Mouse (Mus musculus) C2C12 (cell line): ENCODE results near the gene Popdc2. TPM values are rescaled to one million over a fixed set of nuclear protein-coding genes. Genes with fewer than 3 reads are reported as not detected.

Source experiments
- H3K27me3 ChIP-seq: one replicate; pipeline ENCODE4 v1.6.1; 2011; ENCODE audit not compliant: control insufficient read depth, insufficient read depth, insufficient read length
- H3K36me3 ChIP-seq: one replicate; pipeline ENCODE4 v1.6.1; 2011; ENCODE audit not compliant: control insufficient read depth, insufficient read depth
- H3K4me3 ChIP-seq: one replicate; pipeline ENCODE4 v1.5.1; 2011; ENCODE audit warnings: mild to moderate bottlenecking, control low read depth; ENCODE audit not compliant: poor library complexity, insufficient read depth, severe bottlenecking
- H3K79me2 ChIP-seq: one replicate; pipeline ENCODE4 v1.6.1; 2011; ENCODE audit not compliant: control insufficient read depth, insufficient read depth
- H3K79me3 ChIP-seq: one replicate; pipeline ENCODE4 v1.6.1; 2011; ENCODE audit warnings: low read depth, control low read depth
- H3ac ChIP-seq: one replicate; pipeline ENCODE3; 2011; ENCODE audit warnings: low read depth; ENCODE audit not compliant: control insufficient read depth, insufficient read length
- CEBPB ChIP-seq: IDR thresholded peaks from one replicate; pipeline ENCODE4 v1.6.1; 2011; ENCODE audit warnings: low read depth, mild to moderate bottlenecking, control low read depth, moderate library complexity
- CTCF ChIP-seq: IDR thresholded peaks from one replicate; pipeline ENCODE4 v1.5.1; 2011; ENCODE audit not compliant: control insufficient read depth, insufficient read depth, insufficient read length
- FOSL1 ChIP-seq: IDR thresholded peaks from one replicate; pipeline ENCODE4 v1.8.0; 2011; ENCODE audit warnings: mild to moderate bottlenecking, low read length; ENCODE audit not compliant: poor library complexity, insufficient read depth, severe bottlenecking
- MAX ChIP-seq: IDR thresholded peaks from one replicate; pipeline ENCODE4 v1.6.1; 2011; ENCODE audit warnings: mild to moderate bottlenecking, control low read depth
- MYOD1 ChIP-seq: IDR thresholded peaks from one replicate; pipeline ENCODE4 v1.6.1; 2011; ENCODE audit warnings: low read depth; ENCODE audit not compliant: control insufficient read depth, insufficient read length
- MYOG ChIP-seq: IDR thresholded peaks from one replicate; pipeline ENCODE4 v1.6.1; 2011; ENCODE audit not compliant: control insufficient read depth, insufficient read length; ENCODE audit errors: extremely low read depth
- USF1 ChIP-seq: IDR thresholded peaks from one replicate; pipeline ENCODE4 v1.6.1; 2011; ENCODE audit warnings: low read depth, mild to moderate bottlenecking, control low read depth, moderate library complexity
- long read RNA-seq, 2 experiments: library from polyadenylated mRNA; unstranded; transcript quantifications; one replicate each; pipeline ENCODE4 v2.0.0; 2019 to 2020
- polyA plus RNA-seq: library from polyadenylated mRNA; unstranded; fragments of >200 nt; fragmentation: generic; extraction: Trizol; gene quantifications from one replicate; pipeline ENCODE4 v1.2.1, GENCODE M21; 2012; ENCODE audit warnings: missing spikeins

The Popdc2 gene
- polyA plus RNA-seq = 0.30 TPM
- long read RNA-seq, experiment 1 = 0 reads
- long read RNA-seq, experiment 2 = 0 reads

DNA sequence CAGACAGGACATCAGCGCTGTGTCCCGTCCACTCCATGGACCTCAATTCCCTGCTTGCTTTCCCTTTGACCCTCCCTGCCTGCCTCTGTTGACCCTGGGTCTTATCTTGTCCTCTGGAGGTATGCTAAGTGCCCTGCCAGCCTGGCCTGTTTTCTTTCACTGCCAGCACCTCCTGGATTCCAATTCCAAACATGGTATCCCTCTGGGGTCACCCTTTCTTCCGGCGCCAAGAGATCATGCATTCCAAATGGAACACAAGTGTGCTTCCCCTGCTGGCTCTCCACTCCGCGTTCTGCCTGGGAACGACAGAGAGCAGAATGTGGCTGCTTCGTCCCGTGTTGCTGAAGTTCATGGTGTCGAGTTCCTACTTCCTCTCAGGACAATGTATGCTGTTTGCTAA lies at the start of gene Popdc2:
Gene Popdc2, plus strand, starts transcription at position 277 of the 400 bp plus-strand sequence.
- Histone ChIP-seq H3K4me3 (no peak within 1 kb of the TSS), H3K79me3 (no peaks in the 10 kb centered on the region), H3ac (no peak within 1 kb of the TSS), H3K27me3 (no peaks in the 10 kb centered on the region), H3K79me2 (no peaks in the 10 kb centered on the region), H3K36me3 (no peaks in the 10 kb centered on the region)
- no peak for TF ChIP-seq MAX
- TF ChIP-seq USF1 = no peak
- no peak for TF ChIP-seq MYOG
- TF ChIP-seq FOSL1 = no peak
- TF ChIP-seq CTCF = no peak
- TF ChIP-seq MYOD1 = no peak
- no peak for TF ChIP-seq CEBPB

DNA sequence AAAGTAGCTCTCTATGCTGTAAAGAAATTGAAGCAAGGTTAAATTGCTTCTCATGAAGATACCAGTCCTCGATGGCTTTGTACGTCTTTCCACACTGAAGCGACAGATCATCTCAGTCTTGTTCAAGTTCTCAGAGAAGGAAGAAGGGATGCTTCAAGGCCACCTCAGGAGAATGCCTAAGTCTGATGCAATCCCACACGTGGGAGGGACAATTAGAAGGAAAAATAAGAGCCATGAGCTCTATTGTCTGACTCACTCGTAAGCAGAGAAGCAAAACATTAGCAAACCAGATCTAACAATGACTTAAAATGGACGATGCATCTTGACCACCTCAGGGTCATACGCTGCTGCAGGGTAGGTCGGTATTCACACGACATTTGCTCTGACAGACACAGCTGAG lies 43.5 kb upstream of the Popdc2 start:
- Histone ChIP-seq H3K79me2 (no peaks in the 10 kb centered on the region), H3K4me3 (no peak overlapping the region), H3ac (no peak overlapping the region), H3K36me3 (no peaks in the 10 kb centered on the region), H3K79me3 (no peaks in the 10 kb centered on the region), H3K27me3 (no peaks in the 10 kb centered on the region)
- TF ChIP-seq CEBPB (peak; percentile 82), MYOD1 (no peak), MYOG (no peak), CTCF (no peak), MAX (peak; percentile 56), FOSL1 (no peak), USF1 (peak; percentile 29)

DNA sequence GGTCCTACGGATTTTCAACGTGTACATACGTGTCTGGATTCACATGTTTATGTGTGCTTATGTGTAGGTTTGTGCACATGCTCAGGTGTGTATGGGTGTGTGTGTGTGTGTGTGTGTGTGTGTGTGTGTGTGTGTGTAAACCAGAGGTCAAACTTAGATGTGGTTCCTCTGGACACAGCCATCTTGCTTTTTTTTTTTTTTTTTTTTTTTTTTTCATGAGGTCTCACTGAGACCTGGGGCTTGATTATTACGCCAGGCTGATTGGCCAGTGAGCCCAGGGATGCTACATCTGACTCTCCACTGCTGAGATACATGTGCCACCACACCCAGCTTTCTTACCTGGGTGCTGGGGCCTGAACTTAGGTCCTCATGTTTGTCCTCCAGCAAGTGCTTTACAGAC lies 42.9 kb upstream of the Popdc2 start:
- no peak overlapping the region for H3K4me3 ChIP-seq
- no peaks in the 10 kb centered on the region for H3K36me3 ChIP-seq
- no peak overlapping the region for H3ac ChIP-seq
- H3K27me3 ChIP-seq = no peaks in the 10 kb centered on the region
- H3K79me3 ChIP-seq = no peaks in the 10 kb centered on the region
- no peaks in the 10 kb centered on the region for H3K79me2 ChIP-seq
- TF ChIP-seq FOSL1 = no peak
- TF ChIP-seq CEBPB = no peak
- no peak for TF ChIP-seq USF1
- TF ChIP-seq CTCF = no peak
- no peak for TF ChIP-seq MYOG
- TF ChIP-seq MAX = no peak

DNA sequence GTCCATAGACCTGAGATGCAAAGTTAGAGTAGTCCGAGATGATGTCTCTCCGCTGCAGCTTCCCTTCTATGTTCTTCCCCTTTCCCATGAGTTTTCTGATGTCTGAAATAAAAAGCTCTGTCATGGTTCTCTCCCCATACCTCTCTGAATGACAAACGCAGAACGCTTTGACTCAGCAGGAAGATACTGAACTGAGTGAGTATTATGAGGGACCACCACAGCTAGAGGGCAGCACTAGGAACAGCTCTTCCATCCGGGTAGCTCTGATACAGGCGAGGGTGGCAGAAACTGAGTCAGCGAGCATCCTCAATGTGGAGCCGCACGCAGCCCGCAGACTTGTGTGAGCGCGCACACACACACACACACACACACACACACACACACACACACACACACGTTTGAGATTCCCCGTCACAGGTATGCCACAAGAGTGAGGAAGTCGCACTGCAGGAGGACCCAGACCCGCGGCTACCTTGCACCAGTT lies 40.5 kb upstream of the Popdc2 start:
- Histone ChIP-seq H3K79me2 (no peaks in the 10 kb centered on the region), H3ac (no peak overlapping the region), H3K27me3 (no peaks in the 10 kb centered on the region), H3K36me3 (no peaks in the 10 kb centered on the region), H3K4me3 (no peak overlapping the region), H3K79me3 (no peaks in the 10 kb centered on the region)
- TF ChIP-seq MAX (no peak), CTCF (no peak), MYOD1 (no peak), MYOG (no peak), CEBPB (no peak), FOSL1 (no peak), USF1 (no peak)

DNA sequence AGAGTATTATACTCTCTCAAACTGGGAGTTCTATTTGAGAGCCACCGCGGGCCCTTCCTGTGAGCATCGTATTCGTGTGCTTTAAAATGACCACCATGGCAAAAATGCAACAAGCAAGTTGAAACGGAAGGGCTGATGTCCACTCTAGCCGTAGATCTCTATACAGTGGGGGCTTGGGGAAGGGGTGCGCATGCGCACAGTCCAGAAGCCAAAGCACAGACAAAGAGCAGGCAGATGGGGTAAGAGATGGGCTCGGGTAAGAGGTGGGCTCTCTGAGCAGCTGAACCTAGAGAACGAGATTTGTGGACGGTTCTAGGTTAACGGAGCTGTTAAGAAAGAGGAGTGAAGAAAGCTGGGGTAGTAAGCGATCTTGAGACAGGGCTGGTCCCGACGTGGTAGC lies 37.7 kb upstream of the Popdc2 start:
- H3K4me3 ChIP-seq = no peak overlapping the region
- TF ChIP-seq CTCF (no peak), MYOG (no peak), MYOD1 (no peak), USF1 (no peak), FOSL1 (no peak), CEBPB (no peak), MAX (no peak)
- no peaks in the 10 kb centered on the region for H3K79me3 ChIP-seq

More for the DNA sequence above, 37.7 kb upstream of the Popdc2 start:
- H3ac ChIP-seq = no peak overlapping the region
- H3K79me2 ChIP-seq = no peaks in the 10 kb centered on the region
- no peaks in the 10 kb centered on the region for H3K36me3 ChIP-seq
- no peaks in the 10 kb centered on the region for H3K27me3 ChIP-seq
